Mouse (Mus musculus) kidney, postnatal 0 days (tissue): ENCODE data around the gene Ntmt1. TPM values are rescaled to one million over a fixed set of nuclear protein-coding genes. Genes with fewer than 3 reads are reported as not detected.

ENCODE experiments used
- ATAC-seq: fragments of 200-750 bp; cut with Nextera tagmentation; replicated peaks from 2 replicates; pipeline ENCODE4 v1.8.0; 2017; ENCODE audit warnings: low read depth, moderate number of reproducible peaks, moderate TSS enrichment, moderate library complexity; ENCODE audit not compliant: low FRiP score
- DNase-seq: peaks from one replicate; pipeline ENCODE4 v3.0.0-alpha.2; 2016; ENCODE audit warnings: low spot score
- H3K27ac ChIP-seq: fragments of 300-500 bp; sonication (generic); 2 replicates; pipeline ENCODE4 v1.5.1; 2014; ENCODE audit warnings: mild to moderate bottlenecking
- H3K27me3 ChIP-seq: fragments of 300-500 bp; sonication (generic); 2 replicates; pipeline ENCODE4 v1.6.1; 2014; ENCODE audit warnings: low read length, mixed read lengths; ENCODE audit not compliant: insufficient read depth
- H3K36me3 ChIP-seq: fragments of 300-500 bp; sonication (generic); 2 replicates; pipeline ENCODE4 v1.6.1; 2014; ENCODE audit warnings: low read length, mixed read lengths; ENCODE audit not compliant: insufficient read depth
- H3K4me1 ChIP-seq: fragments of 300-500 bp; sonication (generic); replicated peaks from 2 replicates; pipeline ENCODE4 v1.6.1; 2014; ENCODE audit warnings: antibody characterized with exemption, low read length, mixed read lengths; ENCODE audit not compliant: insufficient read depth
- H3K4me2 ChIP-seq: fragments of 300-500 bp; sonication (generic); 2 replicates; pipeline ENCODE4 v1.6.1; 2014; ENCODE audit warnings: mild to moderate bottlenecking, low read length, moderate library complexity, mixed read lengths
- H3K4me3 ChIP-seq: fragments of 300-500 bp; sonication (generic); replicated peaks from 2 replicates; pipeline ENCODE4 v1.5.1; 2014; ENCODE audit warnings: low read depth, low read length
- H3K9ac ChIP-seq: fragments of 300-500 bp; sonication (generic); 2 replicates; pipeline ENCODE4 v1.6.1; 2014; ENCODE audit warnings: low read depth, low read length
- H3K9me3 ChIP-seq: fragments of 300-500 bp; sonication (generic); replicated peaks from 2 replicates; pipeline ENCODE4 v1.6.1; 2016; ENCODE audit warnings: low read length, inconsistent platforms, mixed read lengths
- CTCF ChIP-seq: IDR thresholded peaks from 2 replicates; pipeline ENCODE4 v1.5.1; 2016; ENCODE audit warnings: antibody characterized with exemption, low read depth, mild to moderate bottlenecking, moderate library complexity
- WGBS: fragments of 180-500 bp; shearing (Covaris S2); extraction: QIAGEN DNeasy Blood & Tissue Kit; methylation state at CpG from one replicate; pipeline ENCODE4 v1.1.7; 2014; 5-methylcytosine and 5-hydroxymethylcytosine counted together
- polyA plus RNA-seq: library from polyadenylated mRNA; unstranded; fragments of >200 nt; fragmentation: Nextera tagmentation; extraction: Ambion mirVana; gene quantifications from 2 replicates; pipeline ENCODE4 v1.2.1, GENCODE M21; 2015

The Ntmt1 gene
- polyA plus RNA-seq, 1 experiment from 2014 or later, result 77.4 TPM

- no peak within 1 kb of the TSS for H3K4me3 ChIP-seq
- WGBS, result 58% methylated on average over 7 of the region's 10 CpGs
- peaks cover 14% of the 10 kb centered on the region; the same call in 1 of the 2 replicates for H3K4me1 ChIP-seq
- no peaks in the 10 kb centered on the region for H3K36me3 ChIP-seq
- no peak within 1 kb of the TSS for H3K27ac ChIP-seq
- no peak within 1 kb of the TSS for H3K9ac ChIP-seq
- DNase-seq (no peak), ATAC-seq (no peak)
- H3K9me3 ChIP-seq, result no peaks in the 10 kb centered on the region
- H3K27me3 ChIP-seq, result no peaks in the 10 kb centered on the region
- TF ChIP-seq CTCF, result no peak
- H3K4me2 ChIP-seq, result no peak within 1 kb of the TSS
These were observed 26.9 kb downstream of the Ntmt1 start, which contains the start of gene Prrx2 for GRCm38 (mm10) chr2:30834373-30835022. Gene Prrx2, plus strand, starts transcription at chr2:30834972.

- Histone ChIP-seq H3K4me3 (no peak overlapping the region), H3K36me3 (no peaks in the 10 kb centered on the region), H3K27me3 (no peaks in the 10 kb centered on the region), H3K4me2 (peak overlapping the region; percentile 45), H3K9ac (0 out of 2 replicates have a peak overlapping the region, but pooled peaks have one; percentile 40), H3K4me1 (peaks cover 14% of the 10 kb centered on the region; the same call in 1 of the 2 replicates), H3K27ac (no peak overlapping the region; the same call in 1 of the 2 replicates), H3K9me3 (no peaks in the 10 kb centered on the region)
- ATAC-seq (no peak), DNase-seq (peak; percentile 54)
- no peak for TF ChIP-seq CTCF
- WGBS, result 8% methylated on average over 21 of the region's 21 CpGs
These were observed 28.8 kb downstream of the Ntmt1 start for GRCm38 (mm10) chr2:30836238-30836990.

GRCm38 (mm10) chr2:30842615-30843014, 35.0 kb downstream of the Ntmt1 start:
- no peaks in the 10 kb centered on the region for H3K9me3 ChIP-seq
- ATAC-seq, result no peak
- DNase-seq, result no peak
- H3K27ac ChIP-seq, result no peak overlapping the region
- WGBS, result 43% methylated on average over 10 of the region's 10 CpGs
- H3K4me3 ChIP-seq, result no peak overlapping the region
- H3K9ac ChIP-seq, result no peak overlapping the region
- TF ChIP-seq CTCF, result no peak
- no peak overlapping the region for H3K4me2 ChIP-seq
- no peaks in the 10 kb centered on the region for H3K27me3 ChIP-seq
- no peaks in the 10 kb centered on the region for H3K36me3 ChIP-seq
- H3K4me1 ChIP-seq, result no peaks in the 10 kb centered on the region; the same call in 1 of the 2 replicates

- Histone ChIP-seq H3K4me2 (peak overlapping the region; percentile 92), H3K9me3 (no peaks in the 10 kb centered on the region), H3K9ac (peak overlapping the region; percentile 62), H3K36me3 (no peaks in the 10 kb centered on the region), H3K4me1 (no peaks in the 10 kb centered on the region; the same call in 1 of the 2 replicates), H3K27ac (no peak overlapping the region), H3K4me3 (peak overlapping the region; percentile 63), H3K27me3 (no peaks in the 10 kb centered on the region)
- TF ChIP-seq CTCF, result 0 out of 2 replicates have a peak, but pooled peaks have one; percentile 2
- WGBS, result under 1% methylated on average over 80 of the region's 80 CpGs
- ATAC-seq (peak; percentile 62), DNase-seq (peak; percentile 34)
These were observed 37.8 kb downstream of the Ntmt1 start for GRCm38 (mm10) chr2:30845152-30846070.

GRCm38 (mm10) chr2:30846236-30846635, 38.6 kb downstream of the Ntmt1 start:
- peak overlapping the region; percentile 92 for H3K4me2 ChIP-seq
- DNase-seq (no peak), ATAC-seq (no peak)
- no peaks in the 10 kb centered on the region for H3K9me3 ChIP-seq
- H3K4me3 ChIP-seq, result no peak overlapping the region; the same call in 1 of the 2 replicates
- no peak overlapping the region for H3K27ac ChIP-seq
- H3K27me3 ChIP-seq, result no peaks in the 10 kb centered on the region
- no peak for TF ChIP-seq CTCF
- no peaks in the 10 kb centered on the region for H3K36me3 ChIP-seq
- H3K4me1 ChIP-seq, result no peaks in the 10 kb centered on the region; the same call in 1 of the 2 replicates
- no peak overlapping the region for H3K9ac ChIP-seq
- WGBS, result 62% methylated on average over 8 of the region's 8 CpGs
